Mouse (Mus musculus) MEL (cell line): ENCODE results near the gene Tinf2. TPM values are rescaled to one million over a fixed set of nuclear protein-coding genes. Genes with fewer than 3 reads are reported as not detected.

ENCODE experiments used
- DNase-seq: peaks from one replicate; pipeline ENCODE4 v3.0.0; 2011; ENCODE audit warnings: low read depth, low spot score
- H3K27ac ChIP-seq: 2 replicates; pipeline ENCODE4 v1.5.1; 2012; ENCODE audit warnings: low read depth, mild to moderate bottlenecking, control low read depth, low read length, moderate library complexity; ENCODE audit not compliant: control insufficient read depth
- H3K27me3 ChIP-seq, 2 experiments: fragments of 150-350 bp in 1 of 2; sonication (generic) in 1 of 2; 2 replicates each; pipeline ENCODE4 v1.6.1; 2012; ENCODE audit warnings: low read length in 2 of 2, mild to moderate bottlenecking in 2 of 2, improper control_type of control experiment in 1 of 2, moderate library complexity in 1 of 2; ENCODE audit not compliant: insufficient read depth in 2 of 2, control insufficient read depth in 1 of 2
- H3K36me3 ChIP-seq, 2 experiments: 2 replicates each; pipeline ENCODE4 v1.6.1; 2012 to 2014; ENCODE audit warnings: low read length in 2 of 2, improper control_type of control experiment in 1 of 2, inconsistent platforms in 1 of 2, mild to moderate bottlenecking in 1 of 2; ENCODE audit not compliant: insufficient read depth in 2 of 2, control insufficient read depth in 1 of 2
- H3K4me1 ChIP-seq, 2 experiments: fragments of 150-350 bp in 1 of 2; sonication (generic) in 1 of 2; 2 replicates each; pipeline ENCODE4 v1.6.1; 2012; ENCODE audit warnings: low read length in 2 of 2, improper control_type of control experiment in 1 of 2, mild to moderate bottlenecking in 1 of 2; ENCODE audit not compliant: insufficient read depth in 2 of 2, control insufficient read depth in 1 of 2
- H3K4me3 ChIP-seq, 2 experiments: fragments of 150-350 bp in 1 of 2; sonication (generic) in 1 of 2; 2 replicates each; pipeline ENCODE4 v1.5.1; 2012; ENCODE audit warnings: low read depth in 2 of 2, low read length in 2 of 2, mild to moderate bottlenecking in 2 of 2, moderate library complexity in 2 of 2, control low read depth in 1 of 2, improper control_type of control experiment in 1 of 2; ENCODE audit not compliant: control insufficient read depth in 1 of 2, insufficient read depth in 1 of 2
- H3K79me2 ChIP-seq: 2 replicates; pipeline ENCODE4 v1.6.1; 2012; ENCODE audit warnings: mild to moderate bottlenecking, low read length, moderate library complexity; ENCODE audit not compliant: control insufficient read depth, poor library complexity, insufficient read depth
- H3K9ac ChIP-seq: 2 replicates; pipeline ENCODE4 v1.6.1; 2012; ENCODE audit warnings: low read depth, mild to moderate bottlenecking, control low read depth, low read length, moderate library complexity; ENCODE audit not compliant: control insufficient read depth, poor library complexity, severe bottlenecking
- H3K9me3 ChIP-seq: fragments of 150-350 bp; sonication (generic); replicated peaks from 2 replicates; pipeline ENCODE4 v1.6.1; 2012; ENCODE audit warnings: mild to moderate bottlenecking, low read length, improper control_type of control experiment, moderate library complexity; ENCODE audit not compliant: insufficient read depth
- CHD1 ChIP-seq: IDR thresholded peaks from 2 replicates; pipeline ENCODE4 v1.6.1; 2012; ENCODE audit warnings: low read depth, mild to moderate bottlenecking, inconsistent platforms, low read length, improper control_type of control experiment
- CHD2 ChIP-seq: IDR thresholded peaks from 2 replicates; pipeline ENCODE4 v1.6.1; 2011; ENCODE audit warnings: low read length, improper control_type of control experiment
- CTCF ChIP-seq, 3 experiments: IDR thresholded peaks in 2 of 3; conservative IDR thresholded peaks in 1 of 3; 2 replicates each; pipeline ENCODE4 v1.5.1; 2011 to 2012; ENCODE audit warnings: low read length in 3 of 3, low read depth in 2 of 3, mild to moderate bottlenecking in 2 of 3, improper control_type of control experiment in 1 of 3, inconsistent platforms in 1 of 3, mixed read lengths in 1 of 3, moderate library complexity in 1 of 3; ENCODE audit not compliant: control insufficient read depth in 1 of 3, insufficient read depth in 1 of 3, poor library complexity in 1 of 3, severe bottlenecking in 1 of 3
- EP300 ChIP-seq, 2 experiments: IDR thresholded peaks; 2 replicates each; pipeline ENCODE4 v1.6.1; 2011; ENCODE audit warnings: improper control_type of control experiment in 2 of 2, low read length in 2 of 2, low read depth in 1 of 2, mild to moderate bottlenecking in 1 of 2
- ETS1 ChIP-seq: IDR thresholded peaks from 2 replicates; pipeline ENCODE4 v1.6.1; 2012; ENCODE audit warnings: low read depth, mild to moderate bottlenecking, inconsistent platforms, low read length, improper control_type of control experiment, moderate library complexity
- GABPA ChIP-seq: IDR thresholded peaks from 2 replicates; pipeline ENCODE4 v1.6.1; 2012; ENCODE audit warnings: low read depth, mild to moderate bottlenecking, inconsistent platforms, low read length, improper control_type of control experiment, moderate library complexity
- MAZ ChIP-seq: IDR thresholded peaks from 2 replicates; pipeline ENCODE4 v1.6.1; 2012; ENCODE audit warnings: low read depth, mild to moderate bottlenecking, inconsistent platforms, low read length, improper control_type of control experiment
- MEF2A ChIP-seq: IDR thresholded peaks from 2 replicates; pipeline ENCODE4 v1.6.1; 2014; ENCODE audit warnings: low read depth, mild to moderate bottlenecking, inconsistent platforms, low read length, improper control_type of control experiment; ENCODE audit not compliant: poor library complexity, insufficient replicate concordance, severe bottlenecking; ENCODE audit errors: extremely low read depth
- MXI1 ChIP-seq: IDR thresholded peaks from 2 replicates; pipeline ENCODE4 v1.6.1; 2011; ENCODE audit warnings: mild to moderate bottlenecking, low read depth, low read length, improper control_type of control experiment
- MYB ChIP-seq: IDR thresholded peaks from 2 replicates; pipeline ENCODE4 v1.6.1; 2011; ENCODE audit warnings: mild to moderate bottlenecking, low read depth, low read length, improper control_type of control experiment
- MYC ChIP-seq: IDR thresholded peaks from 2 replicates; pipeline ENCODE4 v1.6.1; 2011; ENCODE audit warnings: low read depth, mild to moderate bottlenecking, low read length, improper control_type of control experiment, moderate library complexity
- NELFE ChIP-seq: IDR thresholded peaks from 2 replicates; pipeline ENCODE4 v1.6.1; 2011; ENCODE audit warnings: low read depth, low read length, improper control_type of control experiment
- NRF1 ChIP-seq: IDR thresholded peaks from 2 replicates; pipeline ENCODE4 v1.6.1; 2014; ENCODE audit warnings: low read depth, mild to moderate bottlenecking, inconsistent platforms, low read length, improper control_type of control experiment, moderate library complexity; ENCODE audit not compliant: poor library complexity, insufficient read depth, severe bottlenecking
- POLR2AphosphoS2 ChIP-seq: IDR thresholded peaks from 2 replicates; pipeline ENCODE4 v1.6.1; 2011; ENCODE audit warnings: low read length, improper control_type of control experiment
- POLR2AphosphoS5 ChIP-seq: IDR thresholded peaks from 2 replicates; pipeline ENCODE4 v1.6.1; 2012; ENCODE audit warnings: low read depth, borderline replicate concordance, mild to moderate bottlenecking, inconsistent platforms, low read length, moderate library complexity, mixed read lengths
- RCOR1 ChIP-seq: IDR thresholded peaks from 2 replicates; pipeline ENCODE4 v1.6.1; 2012; ENCODE audit warnings: low read depth, mild to moderate bottlenecking, inconsistent platforms, low read length, improper control_type of control experiment
- UBTF ChIP-seq: IDR thresholded peaks from 2 replicates; pipeline ENCODE4 v1.6.1; 2012; ENCODE audit warnings: low read depth, mild to moderate bottlenecking, inconsistent platforms, low read length, improper control_type of control experiment, moderate library complexity, borderline replicate concordance; ENCODE audit not compliant: insufficient read depth
- USF1 ChIP-seq: IDR thresholded peaks from 2 replicates; pipeline ENCODE4 v1.6.1; 2014; ENCODE audit warnings: low read depth, mild to moderate bottlenecking, inconsistent platforms, low read length, improper control_type of control experiment, moderate library complexity
- ZC3H11A ChIP-seq: IDR thresholded peaks from 2 replicates; pipeline ENCODE4 v1.6.1; 2012; ENCODE audit warnings: low read depth, mild to moderate bottlenecking, inconsistent platforms, low read length, improper control_type of control experiment
- ZKSCAN1 ChIP-seq: IDR thresholded peaks from 2 replicates; pipeline ENCODE4 v1.6.1; 2012; ENCODE audit warnings: low read depth, mild to moderate bottlenecking, inconsistent platforms, low read length, improper control_type of control experiment, moderate library complexity
- polyA plus RNA-seq, 2 experiments: library from polyadenylated mRNA; stranded (reverse) in 1 of 2; unstranded in 1 of 2; fragments of >175 nt in 1 of 2; fragments of >200 nt in 1 of 2; gene quantifications; 2 replicates each; pipeline versions ENCODE4 v1.2.1 to v1.2.4; 2012; ENCODE audit warnings: low replicate concordance in 2 of 2, low read depth in 1 of 2; ENCODE audit not compliant: insufficient read length in 2 of 2, insufficient read depth in 1 of 2, missing spikeins in 1 of 2
- total RNA-seq: library from RNA; depleted of rRNA; stranded (reverse); fragments of 300-350 nt; gene quantifications from 2 replicates; pipeline ENCODE4 v1.2.3, GENCODE M21; 2012

Tinf2 gene
- total and polyA plus RNA-seq, 3 experiments, result 27.2 to 53.0 TPM; not detected in 1

- H3K4me1 ChIP-seq, result peaks cover 5 to 6% of the 10 kb centered on the region in 2 experiments
- 0 out of 4 replicates have a peak overlapping the region, but pooled peaks of 1 of the 2 experiments have one; percentile 4 for H3K4me3 ChIP-seq
- TF ChIP-seq NRF1, result no peak
- peak; percentile 12 to 36 (median 30); a peak in 4 of 6 replicates for TF ChIP-seq CTCF (IDR thresholded peaks at IDR 0.05 in 2 of 3, conservative IDR thresholded peaks at IDR 0.05 in 1 of 3; ENCODE audit: control insufficient read depth in 1 of 3, insufficient read depth in 1 of 3, low read depth in 2 of 3, low read length in 3 of 3, poor library complexity in 1 of 3, severe bottlenecking in 1 of 3)
Measured at GRCm38 (mm10) chr14:55711786-55712185, 30.2 kb upstream of the Tinf2 start.

GRCm38 (mm10) chr14:55709509-55709908 is 27.9 kb upstream of the Tinf2 start:
- H3K36me3 ChIP-seq, result peaks cover 0 to 12% of the 10 kb centered on the region in 2 experiments; a peak in 2 of 4 replicates
- no peak for DNase-seq

More at GRCm38 (mm10) chr14:55711786-55712185, 30.2 kb upstream of the Tinf2 start:
- Histone ChIP-seq H3K36me3 (peaks cover 0 to 6% of the 10 kb centered on the region in 2 experiments; a peak in 2 of 4 replicates), H3K79me2 (no peaks in the 10 kb centered on the region), H3K9ac (no peak overlapping the region), H3K9me3 (no peaks in the 10 kb centered on the region), H3K27me3 (no peaks in the 10 kb centered on the region), H3K27ac (no peak overlapping the region)
- DNase-seq, result peak; percentile 59

GRCm38 (mm10) chr14:55707397-55707796 is 25.8 kb upstream of the Tinf2 start:
- no peaks in the 10 kb centered on the region for H3K27me3 ChIP-seq
- H3K9ac ChIP-seq, result no peak overlapping the region
- TF ChIP-seq MXI1 (no peak), USF1 (peak; percentile 22; the same call in 1 of the 2 replicates), MEF2A (no peak), NELFE (no peak), ZC3H11A (no peak), UBTF (no peak), EP300 (IDR thresholded peaks at IDR 0.05; ENCODE audit: low read depth in 1 of 2, low read length in 2 of 2) (0 out of 4 replicates have a peak, but pooled peaks of 1 of the 2 experiments have one; percentile 18), MYB (no peak), CHD2 (no peak), CHD1 (no peak), POLR2AphosphoS2 (no peak), MYC (no peak), GABPA (no peak), POLR2AphosphoS5 (no peak), ZKSCAN1 (no peak)
- no peak for DNase-seq
- H3K9me3 ChIP-seq, result no peaks in the 10 kb centered on the region
- H3K27ac ChIP-seq, result no peak overlapping the region
- peaks cover 0 to 12% of the 10 kb centered on the region in 2 experiments; a peak in 2 of 4 replicates for H3K36me3 ChIP-seq
- H3K79me2 ChIP-seq, result no peaks in the 10 kb centered on the region
- H3K4me1 ChIP-seq, result peaks cover 9 to 18% of the 10 kb centered on the region in 2 experiments
- H3K4me3 ChIP-seq, result no peak overlapping the region

More at GRCm38 (mm10) chr14:55709509-55709908, 27.9 kb upstream of the Tinf2 start:
- Histone ChIP-seq H3K9me3 (no peaks in the 10 kb centered on the region), H3K4me1 (peaks cover 9 to 22% of the 10 kb centered on the region in 2 experiments), H3K27ac (no peak overlapping the region), H3K9ac (no peak overlapping the region), H3K27me3 (no peaks in the 10 kb centered on the region), H3K4me3 (no peak overlapping the region), H3K79me2 (no peaks in the 10 kb centered on the region)
- TF ChIP-seq RCOR1 (no peak), NELFE (no peak), MAZ (no peak), ETS1 (no peak)
